Mouse (Mus musculus): ENCODE measurements around the gene Lrrc39.
"Not testable (repeated sequence)": the region's sequence is repeated elsewhere in the genome, so short reads cannot be mapped to it uniquely, and the experiment has no call there.

Lrrc39 gene

GRCm38 (mm10) chr3:116562408-116563094, at the start of gene Lrrc39:
Lrrc39 (plus strand) TSS chr3:116562973.
- DNase-seq = no peak

GRCm38 (mm10) chr3:116520141-116520761, 42.5 kb upstream of the Lrrc39 start:
- DNase-seq = no peak

- DNase-seq = no peak
Measured at GRCm38 (mm10) chr3:116529741-116530140, 33.0 kb upstream of the Lrrc39 start.

- DNase-seq = no peak
Measured at GRCm38 (mm10) chr3:116530826-116531225, 31.9 kb upstream of the Lrrc39 start.

- no peak for DNase-seq
Measured at GRCm38 (mm10) chr3:116536428-116537199, 26.2 kb upstream of the Lrrc39 start.

- DNase-seq = no peak
Measured at GRCm38 (mm10) chr3:116537200-116537573, 25.6 kb upstream of the Lrrc39 start.

GRCm38 (mm10) chr3:116542070-116542469, 20.7 kb upstream of the Lrrc39 start:
- no peak for DNase-seq

- DNase-seq = no peak
Measured at GRCm38 (mm10) chr3:116542532-116542931, 20.2 kb upstream of the Lrrc39 start.

GRCm38 (mm10) chr3:116547430-116547829, 15.3 kb upstream of the Lrrc39 start:
- no peak for DNase-seq

- DNase-seq = no peak
Measured at GRCm38 (mm10) chr3:116551362-116551761, 11.4 kb upstream of the Lrrc39 start.

GRCm38 (mm10) chr3:116561315-116561714, 1.5 kb upstream of the Lrrc39 start:
- not testable (repeated sequence) for DNase-seq

GRCm38 (mm10) chr3:116563095-116563492, 321 bp downstream of the Lrrc39 start:
- no peak for DNase-seq

GRCm38 (mm10) chr3:116570628-116571027, 7.9 kb downstream of the Lrrc39 start:
- no peak for DNase-seq

GRCm38 (mm10) chr3:116577286-116577685, 14.5 kb downstream of the Lrrc39 start:
- no peak for DNase-seq

- no peak for DNase-seq
Measured at GRCm38 (mm10) chr3:116582201-116582600, 19.4 kb downstream of the Lrrc39 start.

- no peak for DNase-seq
Measured at GRCm38 (mm10) chr3:116594076-116594727, 31.4 kb downstream of the Lrrc39 start.

GRCm38 (mm10) chr3:116594728-116595602, 32.2 kb downstream of the Lrrc39 start, which contains the start of gene Sass6:
Sass6 (plus strand) TSS chr3:116594982.
- DNase-seq = peak; percentile 89 to 94

GRCm38 (mm10) chr3:116595603-116595991, 32.8 kb downstream of the Lrrc39 start:
- no peak for DNase-seq

- DNase-seq = no peak
Measured at GRCm38 (mm10) chr3:116599705-116600104, 36.9 kb downstream of the Lrrc39 start.

- DNase-seq = no peak
Measured at GRCm38 (mm10) chr3:116601005-116601404, 38.2 kb downstream of the Lrrc39 start.

GRCm38 (mm10) chr3:116601781-116602180, 39.0 kb downstream of the Lrrc39 start:
- DNase-seq = no peak

GRCm38 (mm10) chr3:116604570-116604969, 41.8 kb downstream of the Lrrc39 start:
- no peak for DNase-seq

Measured in thymus, adult 18-20 months (tissue).